Mouse (Mus musculus) stomach, embryonic 16.5 days (tissue): ENCODE data around the gene Nme7. TPM values are rescaled to one million over a fixed set of nuclear protein-coding genes. Genes with fewer than 3 reads are reported as not detected.
A peak's percentile ranks its signal among the peaks of the same experiment; 100 is the strongest.

Source experiments
- ATAC-seq: fragments of 200-750 bp; cut with Nextera tagmentation; 2 replicates; pipeline ENCODE4 v1.8.0; 2017; ENCODE audit warnings: moderate number of reproducible peaks, moderate TSS enrichment; ENCODE audit not compliant: insufficient read depth, low FRiP score
- H3K27ac ChIP-seq: fragments of 300-500 bp; sonication (generic); 2 replicates; pipeline ENCODE4 v1.5.1; 2014; ENCODE audit warnings: low read length
- H3K27me3 ChIP-seq: fragments of 300-500 bp; sonication (generic); 2 replicates; pipeline ENCODE4 v1.6.1; 2014; ENCODE audit warnings: low read length, control low read depth, mixed read lengths; ENCODE audit not compliant: control insufficient read depth, insufficient read depth
- H3K36me3 ChIP-seq: fragments of 300-500 bp; sonication (generic); 2 replicates; pipeline ENCODE4 v1.6.1; 2014; ENCODE audit warnings: low read length; ENCODE audit not compliant: control insufficient read depth, insufficient read depth
- H3K4me1 ChIP-seq: fragments of 300-500 bp; sonication (generic); 2 replicates; pipeline ENCODE4 v1.6.1; 2014; ENCODE audit warnings: low read length, control low read depth, mixed read lengths; ENCODE audit not compliant: control insufficient read depth, insufficient read depth
- H3K4me2 ChIP-seq: fragments of 300-500 bp; sonication (generic); 2 replicates; pipeline ENCODE4 v1.6.1; 2014; ENCODE audit warnings: low read depth, low read length, mixed read lengths
- H3K4me3 ChIP-seq: fragments of 300-500 bp; sonication (generic); replicated peaks from 2 replicates; pipeline ENCODE4 v1.5.1; 2014; ENCODE audit warnings: mild to moderate bottlenecking, low read length
- H3K9ac ChIP-seq: fragments of 300-500 bp; sonication (generic); 2 replicates; pipeline ENCODE4 v1.6.1; 2014; ENCODE audit warnings: low read length
- H3K9me3 ChIP-seq: fragments of 300-500 bp; sonication (generic); replicated peaks from 2 replicates; pipeline ENCODE4 v1.6.1; 2016; ENCODE audit warnings: low read length, control low read depth; ENCODE audit not compliant: control insufficient read depth
- WGBS: fragments of 180-500 bp; shearing (Covaris S2); extraction: QIAGEN DNeasy Blood & Tissue Kit; methylation state at CpG from one replicate; pipeline ENCODE4 v1.1.7; 2014; 5-methylcytosine and 5-hydroxymethylcytosine counted together
- polyA plus RNA-seq: library from polyadenylated mRNA; unstranded; fragments of >200 nt; fragmentation: Nextera tagmentation; extraction: Ambion mirVana; gene quantifications from 2 replicates; pipeline ENCODE4 v1.2.1, GENCODE M21; 2015

Gene Nme7
- polyA plus RNA-seq, 1 experiment from 2014 or later, result 30.3 TPM

- Histone ChIP-seq H3K27ac (no peak overlapping the region), H3K4me3 (no peak overlapping the region), H3K36me3 (no peaks in the 10 kb centered on the region), H3K27me3 (no peaks in the 10 kb centered on the region), H3K4me1 (no peaks in the 10 kb centered on the region), H3K9ac (no peak overlapping the region), H3K4me2 (no peak overlapping the region), H3K9me3 (no peaks in the 10 kb centered on the region)
- WGBS, result 74% methylated on average over 2 of the region's 2 CpGs
- no peak for ATAC-seq
Observed at GRCm38 (mm10) chr1:164408655-164409054, 104.7 kb downstream of the Nme7 start.

- H3K4me2 ChIP-seq, result no peak overlapping the region
- ATAC-seq, result no peak
- no peaks in the 10 kb centered on the region for H3K27me3 ChIP-seq
- no peaks in the 10 kb centered on the region for H3K36me3 ChIP-seq
- H3K4me3 ChIP-seq, result no peak overlapping the region
- no peaks in the 10 kb centered on the region for H3K9me3 ChIP-seq
- H3K4me1 ChIP-seq, result no peaks in the 10 kb centered on the region
- WGBS, result 78% methylated on average over 7 of the region's 7 CpGs
- H3K9ac ChIP-seq, result no peak overlapping the region
- no peak overlapping the region for H3K27ac ChIP-seq
Observed at GRCm38 (mm10) chr1:164411306-164411705, 107.4 kb downstream of the Nme7 start.

GRCm38 (mm10) chr1:164412906-164413305 is 109.0 kb downstream of the Nme7 start:
- WGBS, result 88% methylated on average over 9 of the region's 9 CpGs
- H3K27ac ChIP-seq, result no peak overlapping the region
- ATAC-seq, result no peak

GRCm38 (mm10) chr1:164413608-164414007 is 109.7 kb downstream of the Nme7 start:
- no peaks in the 10 kb centered on the region for H3K27me3 ChIP-seq
- no peaks in the 10 kb centered on the region for H3K36me3 ChIP-seq
- no peaks in the 10 kb centered on the region for H3K9me3 ChIP-seq
- no peak overlapping the region for H3K9ac ChIP-seq
- 76% methylated on average over 11 of the region's 11 CpGs for WGBS
- H3K4me3 ChIP-seq, result no peak overlapping the region
- ATAC-seq, result no peak
- H3K4me2 ChIP-seq, result no peak overlapping the region
- no peaks in the 10 kb centered on the region for H3K4me1 ChIP-seq
- H3K27ac ChIP-seq, result no peak overlapping the region

More at GRCm38 (mm10) chr1:164412906-164413305, 109.0 kb downstream of the Nme7 start:
- Histone ChIP-seq H3K4me2 (no peak overlapping the region), H3K9ac (no peak overlapping the region), H3K9me3 (no peaks in the 10 kb centered on the region), H3K4me3 (no peak overlapping the region), H3K27me3 (no peaks in the 10 kb centered on the region), H3K4me1 (no peaks in the 10 kb centered on the region), H3K36me3 (no peaks in the 10 kb centered on the region)

- H3K9ac ChIP-seq, result no peak overlapping the region
- WGBS, result 57% methylated on average over 2 of the region's 2 CpGs
- ATAC-seq, result peak; percentile 87
Observed at GRCm38 (mm10) chr1:164415347-164415751, 111.4 kb downstream of the Nme7 start.

GRCm38 (mm10) chr1:164416692-164417394 is 112.9 kb downstream of the Nme7 start:
- Histone ChIP-seq H3K27me3 (no peaks in the 10 kb centered on the region), H3K9ac (no peak overlapping the region), H3K36me3 (no peaks in the 10 kb centered on the region), H3K4me1 (no peaks in the 10 kb centered on the region), H3K27ac (peak overlapping the region; percentile 4; the same call in 1 of the 2 replicates), H3K4me2 (no peak overlapping the region), H3K9me3 (no peaks in the 10 kb centered on the region), H3K4me3 (no peak overlapping the region)
- 77% methylated on average over 12 of the region's 12 CpGs for WGBS
- ATAC-seq, result no peak

More at GRCm38 (mm10) chr1:164415347-164415751, 111.4 kb downstream of the Nme7 start:
- no peak overlapping the region for H3K4me3 ChIP-seq
- H3K27ac ChIP-seq, result peak overlapping the region; percentile 75
- no peaks in the 10 kb centered on the region for H3K27me3 ChIP-seq
- no peaks in the 10 kb centered on the region for H3K4me1 ChIP-seq
- H3K9me3 ChIP-seq, result no peaks in the 10 kb centered on the region
- no peaks in the 10 kb centered on the region for H3K36me3 ChIP-seq
- no peak overlapping the region for H3K4me2 ChIP-seq

- no peak for ATAC-seq
- no peaks in the 10 kb centered on the region for H3K9me3 ChIP-seq
- no peak overlapping the region for H3K4me2 ChIP-seq
- H3K4me3 ChIP-seq, result no peak overlapping the region
- H3K4me1 ChIP-seq, result no peaks in the 10 kb centered on the region
- no peaks in the 10 kb centered on the region for H3K27me3 ChIP-seq
- no peaks in the 10 kb centered on the region for H3K36me3 ChIP-seq
- H3K9ac ChIP-seq, result no peak overlapping the region
- H3K27ac ChIP-seq, result no peak overlapping the region
- WGBS, result 73% methylated on average over 3 of the region's 3 CpGs
Observed at GRCm38 (mm10) chr1:164417604-164418003, 113.7 kb downstream of the Nme7 start.

GRCm38 (mm10) chr1:164418320-164418719 is 114.4 kb downstream of the Nme7 start:
- Histone ChIP-seq H3K9ac (no peak overlapping the region), H3K4me1 (no peaks in the 10 kb centered on the region), H3K4me3 (no peak overlapping the region), H3K27ac (no peak overlapping the region), H3K4me2 (no peak overlapping the region), H3K27me3 (no peaks in the 10 kb centered on the region), H3K9me3 (no peaks in the 10 kb centered on the region), H3K36me3 (no peaks in the 10 kb centered on the region)
- ATAC-seq, result no peak
- WGBS, result 63% methylated on average over 10 of the region's 10 CpGs

- 61% methylated on average over 8 of the region's 8 CpGs for WGBS
- Histone ChIP-seq H3K27me3 (no peaks in the 10 kb centered on the region), H3K4me2 (no peak overlapping the region), H3K9me3 (no peaks in the 10 kb centered on the region), H3K4me3 (no peak overlapping the region), H3K27ac (peak overlapping the region; percentile 19; the same call in 1 of the 2 replicates), H3K4me1 (no peaks in the 10 kb centered on the region), H3K36me3 (no peaks in the 10 kb centered on the region), H3K9ac (no peak overlapping the region)
- no peak for ATAC-seq
Observed at GRCm38 (mm10) chr1:164419401-164419800, 115.5 kb downstream of the Nme7 start.
